Mouse (Mus musculus) limb, embryonic 11.5 days (tissue): ENCODE measurements around the gene Klhl3. TPM values are rescaled to one million over a fixed set of nuclear protein-coding genes. Genes with fewer than 3 reads are reported as not detected.

Experiments
- ATAC-seq: fragments of 200-750 bp; cut with Nextera tagmentation; 2 replicates; pipeline ENCODE4 v1.8.0; 2017; ENCODE audit warnings: low read depth; ENCODE audit not compliant: insufficient number of reproducible peaks, low FRiP score, low TSS enrichment
- DNase-seq: peaks from one replicate; pipeline ENCODE4 v3.0.0-alpha.2; 2015; ENCODE audit warnings: low spot score
- H3K27ac ChIP-seq: fragments of 300-500 bp; sonication (generic); replicated peaks from 2 replicates; pipeline ENCODE4 v1.5.1; 2014; ENCODE audit warnings: low read depth, mild to moderate bottlenecking, low read length
- H3K27me3 ChIP-seq: fragments of 300-500 bp; sonication (generic); 2 replicates; pipeline ENCODE4 v1.6.1; 2014; ENCODE audit warnings: mild to moderate bottlenecking, low read length, mixed read lengths; ENCODE audit not compliant: control insufficient read depth, insufficient read depth
- H3K36me3 ChIP-seq: fragments of 300-500 bp; sonication (generic); 2 replicates; pipeline ENCODE4 v1.6.1; 2014; ENCODE audit warnings: mild to moderate bottlenecking, low read length, moderate library complexity, mixed read lengths; ENCODE audit not compliant: control insufficient read depth, insufficient read depth
- H3K4me1 ChIP-seq: fragments of 300-500 bp; sonication (generic); 2 replicates; pipeline ENCODE4 v1.6.1; 2014; ENCODE audit warnings: low read length, mixed read lengths; ENCODE audit not compliant: control insufficient read depth, insufficient read depth
- H3K4me2 ChIP-seq: fragments of 300-500 bp; sonication (generic); 2 replicates; pipeline ENCODE4 v1.6.1; 2014; ENCODE audit warnings: low read depth, mild to moderate bottlenecking, moderate library complexity; ENCODE audit not compliant: severe bottlenecking
- H3K4me3 ChIP-seq: fragments of 300-500 bp; sonication (generic); 2 replicates; pipeline ENCODE4 v1.5.1; 2014; ENCODE audit warnings: low read depth, low read length
- H3K9ac ChIP-seq: fragments of 300-500 bp; sonication (generic); 2 replicates; pipeline ENCODE4 v1.6.1; 2014; ENCODE audit warnings: mild to moderate bottlenecking, low read length
- H3K9me3 ChIP-seq: fragments of 300-500 bp; sonication (generic); 2 replicates; pipeline ENCODE4 v1.6.1; 2016; ENCODE audit warnings: low read length; ENCODE audit not compliant: control insufficient read depth
- WGBS: fragments of 180-500 bp; shearing (Covaris S2); extraction: QIAGEN DNeasy Blood & Tissue Kit; methylation state at CpG from one replicate; pipeline ENCODE4 v1.1.7; 2014; 5-methylcytosine and 5-hydroxymethylcytosine counted together
- microRNA counts: library from miRNA; unstranded; fragments of <30 nt; microRNA quantifications from one replicate; lab custom pipeline; 2016
- microRNA-seq: library from miRNA; unstranded; fragments of <30 nt; microRNA quantifications from one replicate; pipeline ENCODE4, GENCODE M21; 2016
- polyA plus RNA-seq: library from polyadenylated mRNA; unstranded; fragments of >200 nt; fragmentation: Nextera tagmentation; extraction: Ambion mirVana; gene quantifications from 2 replicates; pipeline ENCODE4 v1.2.1, GENCODE M21; 2014

Klhl3 gene
- polyA plus RNA-seq, 1 experiment from 2014 or later, result 3.5 TPM

GRCm38 (mm10) chr13:57977721-57978120, 135.7 kb downstream of the Klhl3 start:
- Histone ChIP-seq H3K36me3 (no peaks in the 10 kb centered on the region), H3K9ac (no peak overlapping the region), H3K4me1 (peaks cover 17% of the 10 kb centered on the region), H3K27me3 (no peaks in the 10 kb centered on the region), H3K4me2 (no peak overlapping the region), H3K4me3 (no peak overlapping the region), H3K9me3 (no peaks in the 10 kb centered on the region), H3K27ac (no peak overlapping the region)
- DNase-seq, result no peak
- no peak for ATAC-seq
- WGBS, result 85% methylated on average over 6 of the region's 6 CpGs

- ATAC-seq, result no peak
- 58% methylated on average over 6 of the region's 6 CpGs for whole genome bisulfite sequencing
- Histone ChIP-seq H3K27me3 (no peaks in the 10 kb centered on the region), H3K9me3 (no peaks in the 10 kb centered on the region), H3K9ac (no peak overlapping the region), H3K27ac (no peak overlapping the region), H3K4me1 (0 out of 2 replicates have a peak, but pooled peaks cover 3% of the 10 kb centered on the region), H3K4me3 (no peak overlapping the region), H3K4me2 (no peak overlapping the region), H3K36me3 (no peaks in the 10 kb centered on the region)
- no peak for DNase-seq
Measured at GRCm38 (mm10) chr13:57965658-57966057, 147.7 kb downstream of the Klhl3 start.

GRCm38 (mm10) chr13:57960254-57960653, 153.1 kb downstream of the Klhl3 start:
- no peak overlapping the region for H3K4me2 ChIP-seq
- H3K4me3 ChIP-seq, result no peak overlapping the region
- no peaks in the 10 kb centered on the region for H3K36me3 ChIP-seq
- no peak overlapping the region for H3K27ac ChIP-seq
- no peaks in the 10 kb centered on the region for H3K9me3 ChIP-seq
- ATAC-seq (no peak), DNase-seq (no peak)
- H3K4me1 ChIP-seq, result 0 out of 2 replicates have a peak, but pooled peaks cover under 1% of the 10 kb centered on the region
- no peaks in the 10 kb centered on the region for H3K27me3 ChIP-seq
- WGBS, result 71% methylated on average over 2 of the region's 2 CpGs
- H3K9ac ChIP-seq, result no peak overlapping the region

GRCm38 (mm10) chr13:57959806-57960205, 153.6 kb downstream of the Klhl3 start:
- Histone ChIP-seq H3K4me1 (no peaks in the 10 kb centered on the region), H3K27me3 (no peaks in the 10 kb centered on the region), H3K4me2 (no peak overlapping the region), H3K36me3 (no peaks in the 10 kb centered on the region), H3K9ac (no peak overlapping the region), H3K27ac (no peak overlapping the region), H3K9me3 (no peaks in the 10 kb centered on the region), H3K4me3 (no peak overlapping the region)
- WGBS, result 87% methylated on average over 5 of the region's 5 CpGs
- no peak for DNase-seq
- ATAC-seq, result no peak

MicroRNA genes within 50 kb of the gene (microRNA counts, 519-probe panel; counts per million panel counts)
- not detected for microRNA mmu-miR-874 (lab: Ali Mortazavi, UCI)

Small RNA genes lying within 50 kb of the gene (microRNA-seq; reads per million reads assigned to microRNA genes)
- 198 reads per million, percentile 58 among the genes with 10 or more reads in this experiment for gene Mir874

Other genes with a start within 250 kb of the Klhl3 start
- gene Spock1, start 205.3 kb downstream of the Klhl3 start, polyA plus RNA-seq, result 1.2 TPM in 2 replicates
- gene Hnrnpa0, start 15.0 kb upstream of the Klhl3 start, polyA plus RNA-seq, result 50.6 and 54.5 TPM in 2 replicates
- 39.4 and 42.1 TPM in 2 replicates for gene Idnk, start 44.1 kb upstream of the Klhl3 start, polyA plus RNA-seq
- gene Ubqln1, start 102.1 kb upstream of the Klhl3 start, polyA plus RNA-seq, result 136 and 160 TPM in 2 replicates
- gene Gkap1, start 162.1 kb upstream of the Klhl3 start, polyA plus RNA-seq, result 22.9 and 23.3 TPM in 2 replicates
- gene Kif27, start 245.5 kb upstream of the Klhl3 start, polyA plus RNA-seq, result 1.0 and 1.1 TPM in 2 replicates